Mouse (Mus musculus): Measurements from ENCODE around the gene Klf13. TPM values are rescaled to one million over a fixed set of nuclear protein-coding genes. Genes with fewer than 3 reads are reported as not detected.

Klf13 gene
- polyA plus RNA-seq (2014; fragmentation: Illumina TruSeq; extraction: RNeasy Lipid Tissue Mini Kit (QIAGEN cat#74804); ENCODE audit: low read depth, low replicate concordance): 16.6 TPM

GRCm38 (mm10) chr7:63938914-63939396 lies at the start of gene Klf13:
Gene Klf13 (minus strand): TSS chr7:63938915.

DNA sequence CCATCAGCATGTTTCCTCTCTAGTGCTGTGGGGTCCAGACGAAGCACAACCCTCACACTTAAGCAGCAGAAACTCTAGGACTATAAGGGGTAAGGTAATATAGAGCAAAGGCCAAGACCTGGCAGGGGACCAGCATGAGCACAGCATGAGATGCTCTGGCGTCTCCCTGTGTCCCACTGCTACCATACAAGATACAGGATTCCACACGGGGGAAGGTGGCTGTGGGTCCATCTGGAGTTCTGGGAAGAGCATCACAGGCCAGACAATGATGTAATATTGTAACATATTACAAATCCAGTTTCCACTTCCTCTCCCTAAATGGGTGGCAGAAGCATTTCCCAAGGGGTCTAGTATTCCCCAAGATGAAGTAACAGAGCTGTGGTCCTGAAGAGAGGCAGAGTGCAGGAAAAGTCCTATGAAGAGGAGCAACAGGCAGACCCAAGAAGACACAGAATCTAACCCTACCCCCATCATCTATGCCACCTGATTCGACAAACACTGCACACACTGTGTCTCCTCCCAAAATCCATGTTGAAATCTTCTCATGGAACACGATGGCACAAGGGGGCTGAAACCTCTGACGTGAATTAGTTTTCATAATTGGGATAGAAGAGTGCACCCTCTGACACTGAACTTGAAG lies 22.3 kb downstream of the Klf13 start, which contains the start of gene E030018B13Rik:
Gene E030018B13Rik (plus strand): TSS at position 590 of the 640 bp plus-strand sequence.

Other genes with a start within 250 kb of the Klf13 start
- gene E030018B13Rik, start 22.1 kb downstream of the Klf13 start, polyA plus RNA-seq (2014; fragmentation: Illumina TruSeq; extraction: RNeasy Lipid Tissue Mini Kit (QIAGEN cat#74804); ENCODE audit: low read depth, low replicate concordance): not detected
- not detected for gene Trpm1, start 214.9 kb upstream of the Klf13 start, polyA plus RNA-seq (2014; fragmentation: Illumina TruSeq; extraction: RNeasy Lipid Tissue Mini Kit (QIAGEN cat#74804); ENCODE audit: low read depth, low replicate concordance)